ENCODE assay signal across 16 mouse cellular contexts in genomic region chr15:23087535-23087934, GRCm38 (mm10).
"Had no signal": no experiment of that assay in that cellular context is flagged by ENCODE, and none has a peak within 500 bp of the region (broad histone marks: within the 10 kb centered on the region; RNA-seq: fewer than 3 reads in every experiment).

No protein-coding gene starts in this region.

- DNase-seq: retina, postnatal 1 day; right cerebral cortex, adult 18-20 months; right cerebral cortex, postnatal 14 days; right cerebral cortex, postnatal 25 days; right cerebral cortex, postnatal 4 days; spleen, adult 18-20 months; thymus, adult 18-20 months; thymus, adult 2 months; thymus, postnatal 14 days; thymus, postnatal 25 days; thymus, postnatal 36 days; thymus, postnatal 4 days had no signal

- H3K4me3 ChIP-seq: neural tube, embryonic 13.5 days; neural tube, embryonic 15.5 days; stomach, embryonic 15.5 days had no signal

- H3K9me3 ChIP-seq: neural tube, embryonic 13.5 days; neural tube, embryonic 15.5 days; stomach, embryonic 15.5 days had no signal

- H3K9ac ChIP-seq: neural tube, embryonic 13.5 days; neural tube, embryonic 15.5 days; stomach, embryonic 15.5 days had no signal

- H3K27me3 ChIP-seq: neural tube, embryonic 13.5 days; neural tube, embryonic 15.5 days; stomach, embryonic 15.5 days had no signal

- H3K27ac ChIP-seq: neural tube, embryonic 13.5 days; neural tube, embryonic 15.5 days; stomach, embryonic 15.5 days; stomach, postnatal 0 days had no signal

- H3K36me3 ChIP-seq: neural tube, embryonic 13.5 days; neural tube, embryonic 15.5 days; stomach, embryonic 15.5 days had no signal

- H3K4me1 ChIP-seq: neural tube, embryonic 13.5 days; neural tube, embryonic 15.5 days; stomach, embryonic 15.5 days had no signal
